Mouse (Mus musculus): ENCODE measurements around the gene Wdr35. TPM values are rescaled to one million over a fixed set of nuclear protein-coding genes. Genes with fewer than 3 reads are reported as not detected.

The Wdr35 gene
- 10 to 100 TPM; 11.9 to 12.5 TPM for total RNA-seq (2021)
- long read RNA-seq, experiment 1, full-length matches to known transcripts: 5 of 6 reads
- long read RNA-seq, experiment 1, partial matches to known transcripts: 0 of 6 reads
- long read RNA-seq, experiment 1, other reads (novel, unspliced or antisense): 1 of 6 reads
- long read RNA-seq, experiment 2, full-length matches to known transcripts: 6 of 6 reads
- long read RNA-seq, experiment 2, partial matches to known transcripts: 0 of 6 reads
- long read RNA-seq, experiment 2, other reads (novel, unspliced or antisense): 0 of 6 reads

DNA sequence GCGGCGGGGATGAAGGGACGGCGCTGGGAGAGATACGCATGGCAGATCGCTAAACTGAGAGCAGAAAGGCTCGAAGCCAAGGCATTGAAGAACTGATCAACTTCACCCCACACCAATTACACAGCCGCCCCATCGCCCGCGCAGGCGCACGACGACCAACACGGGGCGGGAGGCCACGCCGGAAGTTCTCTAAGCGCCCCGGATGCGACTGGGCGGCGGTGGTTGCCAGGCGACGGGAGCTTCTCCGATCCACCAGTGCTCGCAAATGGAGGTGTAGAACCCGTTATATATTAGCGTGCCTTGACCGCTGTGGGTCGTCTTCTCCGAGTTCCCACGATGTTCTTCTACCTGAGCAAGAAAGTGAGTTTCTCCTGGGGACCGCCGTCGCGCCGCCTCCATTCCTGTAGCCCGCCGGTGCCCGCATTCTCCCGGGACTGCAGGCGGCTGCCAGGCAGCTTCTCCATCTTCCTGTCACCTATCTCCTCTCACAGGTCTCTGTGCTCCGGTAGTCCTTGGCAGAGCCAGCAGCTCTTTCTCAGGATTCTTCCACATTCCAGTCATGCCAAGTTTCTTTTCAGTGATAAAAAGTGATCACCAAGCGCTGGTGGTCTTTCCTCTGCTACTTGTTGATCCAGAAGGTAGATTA, at the start of gene Wdr35:
Wdr35 (plus strand) TSS at position 73 of the 646 bp plus-strand sequence.
- intact Hi-C loops (cut with DNase I): loop anchor here (2.0 kb wide), 1 partner anchor 29 kb away; no protein-coding TSS in a partner anchor
- peak; percentile 90 to 93 for DNase-seq

DNA sequence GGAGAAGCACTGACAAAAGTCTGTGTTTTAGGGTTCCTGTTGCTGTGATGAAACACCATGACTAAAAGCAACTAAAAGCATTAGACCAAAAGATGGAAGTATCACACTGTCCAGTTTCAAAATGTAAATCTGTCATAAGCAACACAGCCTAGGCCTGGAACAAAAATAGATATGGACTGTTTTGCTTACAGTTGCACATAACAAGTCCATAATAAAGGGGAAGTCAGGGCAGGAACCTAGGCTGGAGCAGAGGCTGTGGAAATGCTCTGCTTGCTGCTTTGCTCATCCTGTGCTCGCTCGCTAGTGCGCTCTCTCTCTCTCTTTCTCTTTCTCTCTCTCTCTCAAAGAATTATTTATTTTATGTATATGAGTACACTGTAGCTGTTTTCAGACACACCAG, 46.0 kb upstream of the Wdr35 start:
- intact Hi-C loops (cut with DNase I): no loop called here
- no peak for DNase-seq

DNA sequence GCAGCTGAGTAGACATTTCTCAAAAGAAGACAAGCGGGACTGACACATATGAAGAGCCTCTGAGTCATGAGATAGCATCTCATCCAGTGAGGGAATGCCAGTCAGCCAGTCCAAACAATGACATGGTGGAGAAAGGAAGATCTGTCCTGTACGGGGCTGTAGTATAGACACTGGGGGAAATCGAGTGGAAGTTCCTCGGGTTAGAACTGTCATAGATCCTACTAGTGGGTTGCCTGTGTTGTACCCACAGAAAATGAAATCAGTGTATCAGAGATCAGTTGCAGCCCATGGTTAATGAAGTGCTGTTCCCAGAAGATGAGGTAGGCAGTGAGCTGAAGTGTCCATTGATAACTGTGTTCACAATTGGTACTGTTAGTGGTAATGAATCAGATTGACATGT, 44.9 kb upstream of the Wdr35 start:
- no peak for DNase-seq
- intact Hi-C loops (cut with DNase I): no loop called here

DNA sequence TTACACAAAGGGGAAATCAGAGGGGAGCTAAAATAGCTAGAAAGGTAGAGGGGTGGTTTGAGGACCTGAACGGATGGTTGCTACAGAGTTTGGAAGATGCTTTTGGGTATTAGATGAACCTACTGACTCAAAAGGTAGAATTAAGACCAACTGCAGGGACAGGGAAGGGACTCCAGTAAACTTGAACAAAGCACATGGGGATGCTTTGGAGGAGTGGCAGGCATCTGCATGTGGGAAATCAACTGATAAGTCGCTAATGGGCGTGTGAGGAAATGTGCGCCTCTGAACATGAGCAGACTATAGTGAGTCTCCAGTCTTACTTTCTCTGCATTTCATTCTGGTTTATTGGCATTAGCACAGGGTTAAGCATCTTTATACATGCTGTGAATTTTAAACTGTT, 42.6 kb upstream of the Wdr35 start:
- no peak for DNase-seq
- intact Hi-C loops (cut with DNase I): no loop called here

DNA sequence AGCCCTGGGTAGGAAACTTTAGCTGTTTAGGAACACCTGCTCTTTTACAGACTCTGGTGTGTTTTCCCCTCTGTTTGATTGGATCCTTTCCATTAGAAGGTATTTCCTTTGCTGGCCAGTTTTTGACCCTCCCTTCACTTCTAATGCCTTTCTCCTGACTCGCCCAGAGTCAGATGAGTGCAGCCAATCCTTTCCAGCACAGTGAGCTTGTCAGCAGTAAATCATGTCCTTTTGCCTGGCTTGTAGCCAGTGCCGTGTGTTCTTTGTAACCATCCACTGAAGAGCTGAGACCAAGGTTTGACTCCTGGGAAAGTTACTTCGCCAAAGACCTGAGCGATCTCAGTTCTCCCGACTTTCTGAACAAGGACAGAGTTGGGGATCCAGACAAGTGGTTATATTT, 38.3 kb upstream of the Wdr35 start:
- intact Hi-C loops (cut with DNase I): loop anchor here (5.0 kb wide), 2 partner anchors 48 to 67 kb away; no protein-coding TSS in a partner anchor
- peak in 1 of 2 experiments; percentile 29 for DNase-seq

DNA sequence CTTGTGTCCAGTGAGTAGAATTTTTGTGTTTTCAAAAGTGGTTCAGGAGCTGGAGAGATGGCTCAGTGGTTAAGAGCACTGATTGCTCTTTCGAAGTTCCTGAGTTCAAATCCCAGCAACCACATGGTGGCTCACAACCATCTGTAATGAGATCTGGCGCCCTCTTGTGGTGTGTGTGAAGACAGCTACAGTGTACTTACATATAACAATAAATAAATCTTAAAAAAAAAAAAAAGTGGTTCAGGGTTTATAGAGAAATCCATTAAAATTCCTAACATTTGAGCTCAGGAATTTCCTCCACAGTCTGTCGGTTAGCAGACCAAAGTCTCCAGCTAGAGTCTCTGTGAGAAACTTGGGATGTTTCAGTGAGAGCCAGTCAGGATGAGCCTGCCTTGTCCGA, 37.5 kb upstream of the Wdr35 start:
- intact Hi-C loops (cut with DNase I): loop anchor here (5.0 kb wide), 2 partner anchors 49 to 66 kb away; no protein-coding TSS in a partner anchor
- peak; percentile 31 to 37 for DNase-seq

DNA sequence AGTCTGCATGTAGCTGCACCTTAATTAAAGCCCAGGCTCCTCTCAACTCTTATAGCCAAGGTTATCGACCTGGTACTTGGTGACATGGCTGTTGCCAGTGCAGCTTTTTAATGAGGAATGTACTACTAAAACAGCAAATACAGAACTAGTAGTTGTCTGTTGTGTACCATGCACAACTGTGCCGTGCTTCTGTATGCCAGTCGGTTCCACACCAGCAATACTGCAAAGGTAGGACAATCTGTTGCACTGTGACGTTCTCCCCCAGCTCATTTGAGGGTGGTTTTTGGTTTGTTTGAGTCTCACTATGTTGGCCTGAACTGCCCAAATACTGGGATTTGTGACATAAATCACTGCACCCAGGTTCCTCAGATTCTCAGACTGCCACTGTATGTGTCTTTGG, 34.2 kb upstream of the Wdr35 start:
- DNase-seq: no peak
- intact Hi-C loops (cut with DNase I): loop anchor here (5.0 kb wide), 2 partner anchors 52 to 63 kb away; no protein-coding TSS in a partner anchor

DNA sequence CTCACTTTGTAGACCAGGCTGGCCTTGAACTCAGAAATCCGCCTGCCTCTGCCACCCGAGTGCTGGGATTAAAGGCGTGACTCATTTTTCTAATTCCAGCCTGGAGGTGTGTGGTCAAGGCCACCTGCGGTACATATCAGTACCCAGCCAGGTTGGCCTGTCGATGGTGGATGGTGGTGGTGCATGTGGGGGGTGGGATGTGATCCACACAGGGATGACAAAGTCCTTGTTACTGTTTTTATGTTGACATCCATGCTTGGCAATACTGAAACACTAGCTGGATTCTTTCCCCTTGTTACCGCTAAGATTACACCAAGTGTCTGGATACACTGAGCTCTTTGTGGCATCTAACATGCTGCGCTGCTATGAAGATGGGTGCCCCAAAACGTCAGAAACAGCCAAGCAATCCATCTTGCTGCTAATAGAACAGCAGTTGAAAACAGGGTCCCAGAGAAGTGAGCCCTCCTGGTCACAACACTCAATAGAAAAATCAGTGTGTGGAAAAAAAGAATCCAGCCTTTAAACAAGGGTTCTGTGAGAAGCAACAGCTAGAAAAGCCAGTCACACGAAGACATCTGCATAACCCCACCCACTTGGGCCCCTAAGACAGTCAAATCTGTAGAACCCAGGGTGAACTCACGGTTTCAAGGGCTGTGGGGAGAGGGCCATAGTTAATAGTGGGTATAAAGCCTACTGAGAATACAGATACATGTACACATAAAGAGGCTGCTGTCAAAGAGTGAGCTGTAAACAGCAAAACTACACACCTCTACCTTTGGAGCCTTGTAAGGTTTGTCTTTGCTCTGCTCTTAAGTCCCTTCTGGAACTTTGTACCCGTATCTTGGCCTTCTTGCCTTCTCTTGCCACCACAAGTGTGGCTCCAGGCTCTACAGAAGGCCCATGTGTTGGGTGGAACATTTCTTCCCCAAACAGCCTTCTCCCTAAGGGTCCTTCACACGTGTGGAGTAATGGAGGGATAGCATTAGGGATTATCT, 33.4 kb upstream of the Wdr35 start:
- DNase-seq: no peak
- intact Hi-C loops (cut with DNase I): no loop called here

DNA sequence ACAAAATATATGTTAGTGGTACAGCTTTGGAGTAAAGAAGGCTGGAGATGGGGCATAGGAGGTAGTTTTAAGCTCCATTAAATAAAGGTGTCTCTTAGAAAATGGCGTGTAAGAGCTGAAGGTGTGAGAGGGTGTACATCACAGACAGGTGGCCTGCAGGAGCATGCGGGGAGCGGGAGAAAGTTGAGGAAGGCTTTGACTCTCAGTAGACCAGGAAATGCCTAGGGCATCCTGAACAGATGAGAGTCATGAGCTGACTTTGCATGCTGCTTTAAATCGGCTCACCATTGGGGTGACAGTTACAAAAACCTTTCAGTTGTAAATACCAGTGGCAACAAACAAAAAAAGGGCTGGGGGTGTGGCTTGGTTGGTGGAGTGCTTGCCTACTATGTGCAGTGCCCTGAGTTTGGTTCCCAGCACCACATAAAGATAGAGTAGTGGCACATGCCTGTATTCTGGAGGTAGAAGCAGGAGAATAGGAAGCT, 32.5 kb upstream of the Wdr35 start:
- intact Hi-C loops (cut with DNase I): no loop called here
- DNase-seq: no peak

DNA sequence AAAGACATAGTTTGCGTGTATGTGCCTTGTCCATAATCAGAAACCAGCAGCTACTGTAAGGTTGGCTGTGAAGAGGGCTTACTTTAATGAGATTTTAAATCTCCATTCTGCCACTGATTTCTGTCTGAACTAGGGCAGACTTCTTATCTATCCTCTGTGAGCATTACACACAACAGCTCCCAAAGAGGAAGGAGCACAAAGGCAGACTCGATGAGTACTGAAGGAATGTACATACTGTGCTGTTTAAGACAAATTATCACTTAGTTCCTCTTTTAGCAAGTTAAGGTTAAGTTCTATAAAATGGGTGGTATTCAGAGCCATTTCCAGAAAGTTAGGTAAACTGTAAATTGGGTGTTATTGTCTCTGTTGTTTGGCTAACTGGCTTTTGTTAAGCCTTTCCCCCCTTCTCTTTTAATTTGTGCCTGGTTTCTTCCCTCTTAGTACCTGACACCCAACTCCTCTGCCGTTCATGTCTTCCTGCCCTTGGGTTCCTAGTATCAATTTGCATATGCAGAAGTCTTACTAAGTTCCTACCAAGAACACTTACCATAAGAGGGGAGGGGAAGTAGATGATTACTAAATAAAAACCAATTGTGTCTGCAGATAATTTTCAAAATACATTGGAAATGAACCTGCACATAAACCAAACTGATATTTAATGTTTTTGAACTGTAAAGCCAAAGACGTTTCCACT, 31.8 kb upstream of the Wdr35 start:
- DNase-seq: no peak
- intact Hi-C loops (cut with DNase I): no loop called here

DNA sequence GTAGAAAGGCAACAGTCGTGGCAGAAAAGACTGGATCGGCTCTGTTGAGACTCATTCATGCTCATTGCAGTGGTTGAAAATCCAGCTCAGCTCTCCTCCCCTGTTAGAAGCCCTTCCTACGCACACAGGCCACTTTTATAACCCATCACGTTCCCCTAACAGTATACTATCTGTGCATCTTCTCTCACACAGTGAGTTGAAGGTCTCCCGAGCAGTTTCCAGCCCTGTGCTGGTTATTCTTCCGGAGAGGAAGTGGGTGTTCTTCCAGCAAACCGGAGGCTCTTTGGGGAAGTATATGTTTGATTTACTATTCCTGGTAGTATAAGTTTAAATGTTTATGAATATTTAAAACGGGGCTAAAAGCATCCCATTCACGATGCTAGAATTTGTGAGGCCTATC, 26.5 kb upstream of the Wdr35 start:
- intact Hi-C loops (cut with DNase I): loop anchor here (2.0 kb wide), 1 partner anchor 58 kb away; no protein-coding TSS in a partner anchor
- DNase-seq: no peak

DNA sequence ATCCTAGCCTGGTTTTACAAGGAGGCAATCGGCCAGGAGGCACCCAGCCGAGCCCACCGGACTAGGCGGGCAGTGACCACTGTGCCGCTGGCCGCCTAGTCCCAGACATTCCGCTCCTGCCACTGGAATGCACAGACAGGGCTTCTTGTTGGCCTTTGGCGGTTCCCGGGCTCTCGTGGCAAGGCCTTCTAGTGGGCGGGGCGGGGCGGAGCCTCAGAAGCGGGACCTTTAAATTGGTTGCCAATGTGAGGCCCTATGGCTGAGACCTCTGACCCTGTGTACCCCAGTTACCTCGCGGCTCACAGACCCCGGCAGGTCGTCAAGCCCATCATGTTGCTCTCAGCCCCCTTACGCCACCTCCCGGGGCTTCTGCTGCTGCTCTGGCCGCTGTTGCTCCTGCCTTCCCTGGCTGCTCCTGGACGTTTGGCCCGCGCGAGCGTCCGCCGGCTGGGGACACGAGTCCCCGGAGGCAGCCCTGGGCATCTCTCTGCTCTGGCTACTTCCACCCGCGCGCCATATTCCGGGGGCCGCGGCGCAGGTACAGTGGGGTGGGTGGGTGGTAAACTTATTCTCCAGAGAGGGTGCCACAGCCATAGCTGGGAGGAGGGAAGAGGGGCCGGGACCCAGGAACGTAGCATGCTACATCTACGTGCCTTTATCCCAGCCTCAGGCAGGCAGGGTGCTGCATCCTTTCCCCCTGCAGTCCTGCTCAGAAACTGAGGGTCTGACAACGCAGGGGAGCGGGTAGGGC, 25.8 kb upstream of the Wdr35 start, which contains the start of gene Matn3:
Matn3 (plus strand) TSS at position 216 of the 751 bp plus-strand sequence.
- intact Hi-C loops (cut with DNase I): loop anchor here (2.0 kb wide), 1 partner anchor 59 kb away; no protein-coding TSS in a partner anchor
- peak; percentile 75 to 80 for DNase-seq

DNA sequence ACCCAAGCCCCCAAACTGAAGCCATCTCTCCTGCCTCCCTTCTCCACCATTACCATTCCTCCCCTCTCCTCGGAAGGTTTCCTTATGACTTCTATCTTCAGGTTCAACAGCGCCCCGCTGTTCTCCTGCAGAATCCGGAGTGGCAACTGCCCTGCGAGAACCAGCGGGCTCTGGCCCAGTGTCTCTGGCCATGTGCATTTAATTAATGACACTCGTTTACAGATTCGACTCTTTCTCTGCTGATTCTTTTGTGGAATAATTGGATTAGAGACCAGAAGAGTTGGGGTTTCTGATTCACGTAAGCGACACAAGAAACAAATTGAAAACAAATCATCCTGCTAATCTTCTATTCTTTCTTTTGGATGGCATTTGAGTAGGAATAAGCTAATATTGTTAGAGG, 20.6 kb upstream of the Wdr35 start:
- intact Hi-C loops (cut with DNase I): no loop called here
- DNase-seq: no peak

DNA sequence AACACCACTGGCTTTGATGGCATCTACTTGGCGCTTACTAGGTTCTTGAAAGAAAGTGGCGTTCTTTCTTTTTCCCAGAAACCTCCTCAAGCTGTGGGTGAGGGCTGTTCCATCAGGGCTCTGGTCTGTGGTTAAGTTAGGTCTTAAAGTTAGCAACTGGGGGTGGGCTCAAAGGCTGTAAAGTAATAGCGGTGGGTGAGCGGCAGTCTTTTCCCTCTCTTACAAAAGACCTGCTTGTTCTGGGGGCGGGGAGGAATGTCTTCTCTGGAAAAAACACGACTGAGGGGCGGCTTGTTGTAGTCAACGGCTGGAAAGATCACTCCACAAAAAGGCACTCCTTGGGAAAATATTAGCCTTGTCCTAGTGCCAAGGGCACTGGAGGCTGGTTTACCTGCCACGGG, 19.5 kb upstream of the Wdr35 start:
- intact Hi-C loops (cut with DNase I): no loop called here
- DNase-seq: no peak

DNA sequence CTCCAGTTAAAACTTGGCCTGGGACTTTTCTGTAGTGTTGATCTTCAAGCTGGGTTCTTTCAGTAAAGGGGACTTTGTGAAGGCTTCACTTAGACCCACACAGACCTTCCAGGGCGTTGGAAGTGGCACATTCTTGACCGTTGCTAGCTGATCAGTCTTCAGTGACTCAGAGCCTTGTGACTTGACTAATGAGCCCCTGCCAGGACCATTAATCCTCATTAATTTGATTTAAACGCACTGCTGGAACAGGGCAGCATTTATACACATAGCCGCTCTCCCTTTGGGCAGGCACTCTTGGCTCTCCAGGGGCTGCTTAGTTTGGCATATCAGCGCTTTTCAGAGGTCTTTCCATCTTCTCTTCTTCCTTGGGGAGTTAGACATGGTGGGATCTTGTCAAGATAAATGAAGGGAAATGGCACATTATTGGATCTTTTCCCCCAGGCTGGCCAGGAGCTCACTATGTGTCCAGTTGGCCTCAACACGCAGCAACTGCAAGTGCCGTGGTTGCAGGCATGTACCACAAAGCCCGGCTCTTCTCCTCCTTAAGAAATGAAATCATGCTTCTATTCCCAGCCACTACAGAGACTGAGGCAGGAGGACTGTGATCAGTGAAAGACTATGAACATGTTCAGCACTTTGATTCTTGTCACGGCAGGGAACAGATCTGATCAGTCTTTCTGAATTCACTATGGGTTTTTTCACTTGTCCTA, 11.9 kb upstream of the Wdr35 start:
- intact Hi-C loops (cut with DNase I): no loop called here
- no peak for DNase-seq

DNA sequence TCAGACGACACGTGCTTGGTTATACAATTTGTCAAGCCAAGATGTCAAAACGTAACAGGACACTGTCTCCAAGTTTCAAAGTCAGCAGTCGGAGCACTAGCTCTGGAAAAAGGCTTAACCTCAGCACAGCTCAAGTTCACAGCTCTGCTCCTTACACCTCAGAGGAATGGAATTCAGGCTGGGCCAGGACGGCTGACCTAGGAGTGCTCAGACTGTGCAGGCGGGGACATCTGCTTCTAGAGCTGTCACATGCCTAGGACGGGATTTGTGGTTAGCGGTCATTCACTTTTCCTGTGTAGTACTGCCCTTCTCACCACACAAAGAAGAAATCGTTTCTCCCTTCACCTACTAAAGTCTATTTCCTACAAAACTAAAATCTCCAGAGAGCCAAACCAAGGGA, 3.9 kb upstream of the Wdr35 start:
- intact Hi-C loops (cut with DNase I): no loop called here
- DNase-seq: peak; percentile 32 to 50

DNA sequence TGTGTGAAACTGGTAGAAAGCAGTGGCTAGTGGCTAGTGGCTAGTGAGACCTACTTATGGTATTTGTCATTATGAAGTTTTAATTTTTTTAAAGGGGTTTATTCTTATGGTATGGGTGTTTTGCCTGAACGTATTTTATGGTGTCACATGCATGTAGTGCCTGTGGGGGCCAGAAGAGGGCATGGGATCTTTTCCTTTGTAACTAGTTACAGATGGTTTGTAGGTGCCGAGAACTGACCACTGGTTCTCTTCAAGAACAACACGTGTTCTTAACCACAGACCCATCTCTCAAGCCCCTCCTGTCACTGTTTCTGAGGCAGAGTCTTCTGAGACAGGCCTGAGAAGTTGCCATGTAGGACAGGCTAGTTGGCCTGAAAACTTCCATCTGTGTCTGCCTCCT, 1.4 kb downstream of the Wdr35 start:
- DNase-seq: no peak
- intact Hi-C loops (cut with DNase I): loop anchor here (2.0 kb wide), 1 partner anchor 28 kb away; no protein-coding TSS in a partner anchor

DNA sequence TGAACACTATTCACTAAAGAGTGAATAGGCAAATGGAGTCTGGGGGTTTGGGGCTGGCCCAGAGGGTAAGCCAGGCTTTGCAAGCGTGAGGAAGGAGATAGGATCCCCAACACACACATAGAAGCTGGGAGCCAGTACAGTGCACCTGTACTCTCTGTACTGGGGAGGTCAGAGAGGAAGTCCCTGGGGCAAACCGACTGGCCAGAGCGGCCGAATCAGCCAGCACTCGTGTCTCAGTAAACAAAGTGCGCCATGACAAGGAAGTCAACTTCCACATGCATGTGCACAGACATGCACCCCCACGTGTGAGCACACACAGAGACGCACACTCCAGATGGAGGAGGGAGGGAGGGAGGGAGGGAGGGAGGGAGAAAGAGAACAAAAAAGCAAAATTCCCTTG, 19.5 kb downstream of the Wdr35 start:
- DNase-seq: no peak
- intact Hi-C loops (cut with DNase I): no loop called here
